Mouse (Mus musculus) heart, adult 10 weeks (tissue): ENCODE measurements around the gene Epha7. TPM values are rescaled to one million over a fixed set of nuclear protein-coding genes. Genes with fewer than 3 reads are reported as not detected.

Experiments
- polyA plus RNA-seq: library from polyadenylated mRNA; stranded (reverse); fragments of 350-450 nt; fragmentation: Illumina TruSeq; extraction: RNeasy Lipid Tissue Mini Kit (QIAGEN cat#74804); gene quantifications from one replicate; pipeline ENCODE4 v1.2.3, GENCODE M21; 2014; ENCODE audit warnings: low read depth, low replicate concordance

Epha7 gene
- polyA plus RNA-seq: 2.6 TPM

DNA sequence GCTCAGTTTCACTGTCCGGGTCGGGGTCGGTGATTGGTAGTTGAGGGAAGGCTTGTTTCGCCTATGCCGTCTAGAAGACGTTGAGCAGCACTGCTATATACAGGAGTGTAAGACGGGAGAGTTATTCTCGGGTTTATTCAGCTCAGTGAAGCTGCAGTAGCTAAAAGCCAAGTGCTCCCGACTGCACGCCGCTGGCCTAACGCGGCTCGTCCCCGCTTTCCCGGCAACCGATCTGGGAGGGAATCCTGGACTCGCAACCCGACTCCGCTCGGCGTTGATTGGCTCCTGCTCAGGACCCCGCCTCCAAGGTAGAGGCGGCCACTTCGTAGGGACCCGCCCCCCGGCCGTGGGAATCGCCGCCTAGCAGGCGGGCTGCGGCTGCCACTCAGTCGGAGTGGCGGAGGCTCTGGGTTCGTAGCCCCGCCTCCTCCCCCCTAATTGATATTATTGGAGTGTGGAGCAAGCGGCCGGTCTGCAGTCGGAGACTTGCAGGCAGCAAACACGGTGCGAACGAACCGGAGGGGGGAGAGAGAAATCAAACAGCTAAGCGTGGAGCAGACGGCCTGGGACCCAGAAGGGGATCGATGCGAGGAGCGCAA is at the start of gene Epha7:
Gene Epha7 (plus strand): TSS at position 441 of the 599 bp plus-strand sequence.

